Mouse (Mus musculus): ENCODE results near the gene Fbxo30.

GRCm38 (mm10) chr10:11281498-11282305 is 572 bp downstream of the Fbxo30 start:
- no peak for TF ChIP-seq CTCF (IDR thresholded peaks at IDR 0.05; ENCODE audit: insufficient read depth, low read depth, low read length)
- TF ChIP-seq POLR2A (IDR thresholded peaks at IDR 0.05; ENCODE audit: insufficient read depth, low read depth, low read length): no peak

All from olfactory bulb, adult 2 months (tissue).